Mouse (Mus musculus) left cerebral cortex, adult 11 months (tissue): Measurements from ENCODE around the gene Pnliprp2.
A peak's percentile ranks its signal among the peaks of the same experiment; 100 is the strongest.

Experiments used
- DNase-seq: peaks from one replicate; pipeline ENCODE4 v3.0.0; 2022; ENCODE audit warnings: low spot score

The Pnliprp2 gene

DNA sequence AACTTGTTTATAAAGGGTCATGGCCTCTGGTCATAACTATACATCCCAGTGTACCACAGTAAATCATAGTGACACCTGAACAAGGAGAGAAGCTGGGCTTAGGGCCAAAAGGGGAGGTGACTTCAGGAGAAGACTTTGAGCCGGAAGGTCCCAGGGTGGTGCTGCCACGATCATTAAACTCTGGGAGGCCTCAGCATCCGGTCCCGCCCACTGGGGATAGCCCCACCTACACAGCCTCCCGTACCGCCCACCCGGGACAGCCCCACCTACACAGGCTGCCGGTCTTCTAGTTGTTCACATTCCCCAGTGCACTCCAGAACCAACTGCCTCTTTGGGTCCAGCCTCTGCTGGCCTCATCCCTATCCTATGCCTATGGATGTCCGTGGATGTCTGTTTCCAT, at the start of gene Pnliprp2:
Pnliprp2 (plus strand) TSS at position 297 of the 400 bp plus-strand sequence.
- no peak for DNase-seq

- DNase-seq: no peak
These were observed 41.6 kb upstream of the Pnliprp2 start for GRCm38 (mm10) chr19:58717925-58718324.

DNA sequence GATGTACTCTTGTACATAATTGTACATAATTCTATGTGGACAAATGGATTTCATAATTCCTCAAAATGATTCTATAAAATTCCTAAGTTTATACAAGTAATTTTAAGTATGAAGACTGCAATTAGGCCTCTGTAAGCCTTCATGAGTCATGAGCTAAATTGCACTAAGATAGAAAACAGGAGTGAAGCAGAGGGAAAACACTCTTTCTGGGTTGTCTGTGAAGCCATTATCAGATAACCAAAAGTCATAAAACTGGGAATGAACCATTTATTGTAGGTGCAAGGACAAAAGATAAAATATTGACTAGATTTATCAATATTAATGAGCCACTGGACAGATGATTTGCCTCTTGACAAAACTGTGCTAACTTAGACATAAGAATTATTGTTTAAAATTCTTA, 39.1 kb upstream of the Pnliprp2 start:
- DNase-seq: no peak

DNA sequence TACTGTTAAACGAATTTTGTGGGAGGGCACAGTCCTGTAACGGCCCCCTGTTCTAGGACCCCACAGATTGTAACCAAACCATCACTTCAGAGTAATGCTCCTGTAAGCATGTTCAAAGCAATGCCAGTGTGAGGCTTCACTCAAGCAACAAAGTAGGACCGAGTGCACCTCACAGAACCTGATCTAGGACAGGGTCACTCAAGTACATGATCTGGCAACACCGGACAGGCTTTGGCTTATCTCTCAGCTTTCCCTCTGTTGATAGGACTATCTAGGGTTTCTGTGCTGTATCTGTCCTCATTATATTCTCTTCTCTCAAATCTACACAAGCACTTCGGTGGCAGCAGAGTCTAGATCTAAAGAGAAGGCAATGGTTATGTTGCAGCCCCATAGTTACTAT, 33.0 kb upstream of the Pnliprp2 start:
- no peak for DNase-seq

DNA sequence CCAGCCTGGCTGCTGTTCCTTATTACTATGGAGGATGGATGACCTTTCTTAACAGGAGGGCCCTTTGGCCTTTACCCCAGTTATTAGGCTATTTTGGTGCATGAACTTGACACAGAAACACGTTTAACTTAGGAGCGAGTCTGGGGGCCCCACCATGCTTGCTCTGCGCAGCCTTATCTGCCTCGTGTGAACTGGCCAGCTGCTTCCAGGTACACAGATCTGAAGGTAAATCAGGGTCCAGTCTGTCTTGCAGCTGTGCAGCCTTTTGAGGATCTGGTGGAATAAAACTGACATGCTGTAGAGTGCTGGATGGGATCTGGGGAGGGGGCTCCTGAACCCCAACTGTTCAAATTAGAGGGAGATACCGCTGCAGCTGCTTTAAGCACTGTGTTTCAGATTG, 31.8 kb upstream of the Pnliprp2 start:
- DNase-seq: no peak

GRCm38 (mm10) chr19:58728445-58729031, 31.0 kb upstream of the Pnliprp2 start, which contains the start of gene Pnliprp1:
Pnliprp1 (plus strand) TSS chr19:58728887.
- no peak for DNase-seq

- DNase-seq: no peak
These were observed 26.3 kb upstream of the Pnliprp2 start for GRCm38 (mm10) chr19:58733216-58733615.

DNA sequence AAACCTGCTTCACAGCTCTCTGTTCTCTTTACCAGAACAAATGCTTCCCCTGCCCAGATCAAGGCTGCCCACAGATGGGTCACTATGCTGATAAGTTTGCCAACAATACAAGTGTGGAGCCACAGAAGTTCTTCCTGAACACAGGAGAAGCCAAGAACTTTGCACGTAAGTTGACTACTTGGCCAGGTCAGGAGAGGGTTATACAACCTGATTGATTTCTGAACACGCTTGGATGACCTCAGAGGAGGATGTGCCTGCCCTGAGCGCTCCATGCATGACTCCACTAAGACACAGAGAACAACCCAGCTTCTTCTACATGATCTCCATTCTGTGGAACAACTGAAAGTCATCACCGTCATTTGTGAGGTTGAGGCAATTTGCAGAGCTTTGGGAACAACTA, 21.4 kb upstream of the Pnliprp2 start:
- DNase-seq: no peak

- DNase-seq: no peak
These were observed 18.5 kb upstream of the Pnliprp2 start for GRCm38 (mm10) chr19:58741036-58741435.

GRCm38 (mm10) chr19:58742711-58743110, 16.8 kb upstream of the Pnliprp2 start:
- no peak for DNase-seq

- no peak for DNase-seq
These were observed 15.8 kb upstream of the Pnliprp2 start for GRCm38 (mm10) chr19:58743736-58744135.

DNA sequence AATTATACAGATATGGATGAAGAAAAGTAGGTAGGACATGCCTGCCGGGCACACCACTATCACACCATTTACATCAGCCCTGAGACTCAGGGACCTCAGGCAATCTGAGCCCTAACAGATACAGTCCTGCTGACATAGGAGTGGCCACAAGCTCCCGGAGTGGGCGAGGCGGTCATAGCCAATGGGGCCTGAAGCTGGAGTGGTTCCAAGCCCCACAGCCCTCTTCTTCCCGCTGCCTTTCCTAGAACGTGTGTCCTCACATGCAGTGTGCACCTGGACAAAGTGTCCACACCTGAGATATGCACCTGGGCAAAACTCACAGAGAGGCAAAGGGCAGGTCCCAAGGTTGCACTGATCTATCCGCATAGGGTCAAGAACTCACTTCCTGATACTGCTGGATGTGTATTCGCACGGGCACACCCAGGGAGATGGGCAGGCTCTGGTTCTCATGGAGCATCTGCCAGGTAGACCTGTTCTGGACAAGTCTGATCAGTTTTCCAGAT, 12.0 kb upstream of the Pnliprp2 start:
- DNase-seq: no peak

GRCm38 (mm10) chr19:58750822-58751221, 8.7 kb upstream of the Pnliprp2 start:
- no peak for DNase-seq

- DNase-seq: no peak
These were observed 8.0 kb upstream of the Pnliprp2 start for GRCm38 (mm10) chr19:58751504-58751903.

- no peak for DNase-seq
These were observed 648 bp upstream of the Pnliprp2 start for GRCm38 (mm10) chr19:58758871-58759270.

DNA sequence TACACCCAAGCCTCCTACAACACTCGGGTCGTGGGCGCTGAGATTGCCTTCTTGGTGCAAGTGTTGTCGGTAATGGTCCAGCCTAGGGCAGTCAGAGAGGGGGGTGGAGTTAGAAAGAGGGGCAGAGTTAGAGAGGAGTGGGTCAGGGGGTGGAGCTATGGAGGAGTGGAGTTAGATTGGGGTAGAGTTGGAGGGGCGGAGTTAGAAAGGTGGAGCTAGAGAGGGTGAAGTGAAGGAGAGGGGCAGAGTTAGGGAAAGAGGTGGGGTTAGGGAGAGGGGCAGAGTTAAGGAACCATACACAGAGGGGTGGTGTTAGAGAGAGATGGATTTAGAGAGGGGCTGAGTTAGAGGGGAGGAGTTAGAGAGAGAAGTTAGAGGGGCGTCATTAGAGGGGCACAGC, 2.8 kb downstream of the Pnliprp2 start:
- DNase-seq: no peak

- peak; percentile 46 for DNase-seq
These were observed 3.5 kb downstream of the Pnliprp2 start for GRCm38 (mm10) chr19:58762848-58763541.

DNA sequence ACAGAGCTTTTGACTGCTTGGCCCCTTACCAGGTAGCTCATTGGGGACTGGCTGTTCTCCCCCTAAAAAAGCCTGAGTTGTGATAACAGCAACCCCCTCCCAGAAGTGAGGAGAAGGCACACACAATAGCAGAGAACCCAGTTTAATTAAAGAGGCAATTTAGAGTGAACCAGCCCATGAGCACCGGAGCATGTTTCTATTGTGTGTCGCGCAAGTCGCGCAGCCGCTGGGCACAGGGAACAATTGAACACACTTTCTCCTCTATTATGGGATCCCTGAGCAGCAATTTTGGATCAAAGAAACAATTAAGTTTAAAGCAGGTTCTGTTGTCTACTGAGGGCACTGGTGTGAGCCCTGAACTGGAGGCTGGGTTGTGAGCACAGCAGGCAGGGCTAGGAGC, 7.8 kb downstream of the Pnliprp2 start:
- DNase-seq: no peak

DNA sequence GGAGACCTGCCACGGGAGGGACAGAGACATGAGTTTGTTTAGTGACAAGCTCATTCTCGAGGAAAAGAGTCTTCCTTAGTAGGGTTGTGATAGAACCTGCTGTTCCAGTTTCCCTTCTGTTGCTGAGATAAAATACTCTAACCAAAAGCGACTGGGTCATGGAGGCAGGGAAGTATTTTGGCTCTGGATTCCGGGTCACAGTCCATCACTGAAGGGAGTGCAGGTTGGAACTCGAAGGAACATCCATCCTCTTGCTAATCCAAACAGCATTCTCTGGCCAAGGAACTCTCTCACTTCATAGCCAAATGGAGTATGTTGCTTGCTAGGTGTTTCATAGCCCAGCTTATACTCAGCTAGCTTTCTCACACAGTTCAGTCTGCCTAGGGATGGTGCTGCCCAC, 16.9 kb downstream of the Pnliprp2 start:
- DNase-seq: no peak

- DNase-seq: no peak
These were observed 22.0 kb downstream of the Pnliprp2 start for GRCm38 (mm10) chr19:58781566-58781965.

GRCm38 (mm10) chr19:58783938-58784337, 24.4 kb downstream of the Pnliprp2 start:
- DNase-seq: no peak

- DNase-seq: no peak
These were observed 29.7 kb downstream of the Pnliprp2 start for GRCm38 (mm10) chr19:58789194-58789593.

DNA sequence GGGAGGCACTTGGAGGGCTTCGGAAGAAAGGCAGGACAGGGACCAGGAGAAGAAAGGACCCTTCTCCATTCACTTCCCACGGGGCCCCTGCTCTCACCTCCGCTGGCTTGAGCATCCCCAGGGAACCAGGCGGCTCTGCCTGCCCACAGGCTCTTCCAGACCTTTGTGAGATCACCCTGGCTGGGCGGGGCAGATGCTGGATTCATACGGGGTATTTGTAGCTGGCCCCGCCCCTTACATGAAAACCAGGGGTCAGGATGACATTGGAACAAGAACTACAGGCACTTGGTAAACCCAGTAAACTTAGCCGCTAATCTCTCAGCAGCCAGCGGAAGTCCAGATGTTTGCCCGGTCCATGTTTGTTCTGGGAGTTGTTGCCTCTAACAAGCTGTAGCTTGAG, 34.8 kb downstream of the Pnliprp2 start, which contains the start of gene 1700019N19Rik:
1700019N19Rik (minus strand) TSS at position 178 of the 400 bp plus-strand sequence.
- DNase-seq: no peak
